Mouse (Mus musculus) adrenal gland, postnatal 25 days (tissue): ENCODE measurements around the gene Brd3os. TPM values are rescaled to one million over a fixed set of nuclear protein-coding genes. Genes with fewer than 3 reads are reported as not detected.

Experiments
- DNase-seq: peaks from one replicate; pipeline ENCODE4 v3.0.0; 2021; ENCODE audit warnings: mixed read lengths
- long read RNA-seq: library from polyadenylated mRNA; stranded (forward); transcript quantifications from one replicate; pipeline ENCODE4 v2.0.0, GENCODE M21; 2021
- total RNA-seq: library from RNA; stranded (reverse); gene quantifications from 2 replicates; pipeline ENCODE4 v1.2.3, GENCODE M21; 2021

The Brd3os gene
- total RNA-seq, result 11.0 and 12.8 TPM in 2 replicates
- long read RNA-seq, transcript Brd3os-202 (1 exons, 1,898 nt), result major isoform, 15 of 20 reads
- long read RNA-seq, partial matches to known transcripts, result 0 of 20 reads
- long read RNA-seq, other reads (novel, unspliced or antisense), result 5 of 20 reads

GRCm38 (mm10) chr2:27441767-27442707, at the start of gene Brd3os:
Brd3os (plus strand) TSS chr2:27442324.
- peak; percentile 94 for DNase-seq

GRCm38 (mm10) chr2:27394158-27394832, 47.8 kb upstream of the Brd3os start:
- no peak for DNase-seq

GRCm38 (mm10) chr2:27396656-27397440, 45.3 kb upstream of the Brd3os start:
- DNase-seq, result no peak

GRCm38 (mm10) chr2:27400083-27400482, 42.0 kb upstream of the Brd3os start:
- DNase-seq, result no peak

- DNase-seq, result no peak
Measured at GRCm38 (mm10) chr2:27401544-27401943, 40.6 kb upstream of the Brd3os start.

- DNase-seq, result no peak
Measured at GRCm38 (mm10) chr2:27404375-27405093, 37.6 kb upstream of the Brd3os start.

- no peak for DNase-seq
Measured at GRCm38 (mm10) chr2:27405094-27405884, 36.8 kb upstream of the Brd3os start.

- DNase-seq, result no peak
Measured at GRCm38 (mm10) chr2:27406928-27407327, 35.2 kb upstream of the Brd3os start.

- no peak for DNase-seq
Measured at GRCm38 (mm10) chr2:27408194-27408593, 33.9 kb upstream of the Brd3os start.

GRCm38 (mm10) chr2:27410518-27411140, 31.5 kb upstream of the Brd3os start:
- no peak for DNase-seq

- DNase-seq, result no peak
Measured at GRCm38 (mm10) chr2:27411688-27412174, 30.4 kb upstream of the Brd3os start.

- DNase-seq, result no peak
Measured at GRCm38 (mm10) chr2:27412245-27412800, 29.8 kb upstream of the Brd3os start.

GRCm38 (mm10) chr2:27413582-27413935, 28.6 kb upstream of the Brd3os start:
- no peak for DNase-seq

GRCm38 (mm10) chr2:27413936-27414657, 28.0 kb upstream of the Brd3os start:
- no peak for DNase-seq

GRCm38 (mm10) chr2:27415060-27415783, 26.9 kb upstream of the Brd3os start:
- no peak for DNase-seq

GRCm38 (mm10) chr2:27416425-27416824, 25.7 kb upstream of the Brd3os start:
- no peak for DNase-seq

GRCm38 (mm10) chr2:27417648-27418153, 24.4 kb upstream of the Brd3os start:
- DNase-seq, result no peak

- no peak for DNase-seq
Measured at GRCm38 (mm10) chr2:27418577-27419070, 23.5 kb upstream of the Brd3os start.
